ENCODE assay signal across 8 mouse cellular contexts in genomic region chr4:40970842-40971701, GRCm38 (mm10). TPM values are rescaled to one million over a fixed set of nuclear protein-coding genes. Genes with fewer than 3 reads are reported as not detected.
A peak's percentile ranks its signal among the peaks of the same experiment; 100 is the strongest.
DNase-seq lines count a peak whose midpoint lies in the region; ATAC-seq lines count a peak whose summit lies in the region.

Gene Nfx1 (plus strand): TSS chr4:40970906.

- peak; percentile 92 for DNase-seq in CD8-positive naive resting alpha-beta T cell, adult 2 months (ENCODE audit: low read depth in 2 of 2, low spot score in 2 of 2)
- DNase-seq in c-Kit-positive CD71-negative TER-119-negative erythroid progenitor cells, embryonic 14.5 days (ENCODE audit: low read depth): peak; percentile 97
- DNase-seq in forebrain, embryonic 11.5 days (ENCODE audit: low spot score): peak; percentile 97
- DNase-seq in kidney, postnatal 36 days: peak; percentile 98 to 99
- peak; percentile 97 for DNase-seq in telencephalon, adult 2 months (ENCODE audit: low read depth, low spot score)

- H3K4me3 ChIP-seq in forebrain, embryonic 11.5 days (ENCODE audit: low read depth, low read length): peak within 1 kb of the TSS; percentile 60
- peak within 1 kb of the TSS; percentile 93 for H3K4me3 ChIP-seq in heart, embryonic 16.5 days (ENCODE audit: low read length)
- peak within 1 kb of the TSS; percentile 89 for H3K4me3 ChIP-seq in liver, embryonic 15.5 days (replicated peaks)
- H3K4me3 ChIP-seq in neural tube, embryonic 12.5 days: peak within 1 kb of the TSS; percentile 92

- no peaks in the 10 kb centered on the region for H3K36me3 ChIP-seq in forebrain, embryonic 11.5 days (ENCODE audit: control insufficient read depth, insufficient read depth, low read length)
- peaks cover 9% of the 10 kb centered on the region for H3K36me3 ChIP-seq in heart, embryonic 16.5 days (ENCODE audit: control insufficient read depth, insufficient read depth)
- H3K36me3 ChIP-seq in liver, embryonic 15.5 days (replicated peaks): peaks cover 30% of the 10 kb centered on the region
- H3K36me3 ChIP-seq in neural tube, embryonic 12.5 days: peaks cover 12% of the 10 kb centered on the region

- no peaks in the 10 kb centered on the region for H3K9me3 ChIP-seq in forebrain, embryonic 11.5 days (ENCODE audit: control insufficient read depth, low read length)
- H3K9me3 ChIP-seq in heart, embryonic 16.5 days (replicated peaks; ENCODE audit: control insufficient read depth, low read length): no peaks in the 10 kb centered on the region
- no peaks in the 10 kb centered on the region for H3K9me3 ChIP-seq in liver, embryonic 15.5 days (replicated peaks)
- no peaks in the 10 kb centered on the region for H3K9me3 ChIP-seq in neural tube, embryonic 12.5 days

- no peaks in the 10 kb centered on the region for H3K27me3 ChIP-seq in forebrain, embryonic 11.5 days (ENCODE audit: control insufficient read depth, insufficient read depth, low read length)
- no peaks in the 10 kb centered on the region for H3K27me3 ChIP-seq in heart, embryonic 16.5 days (ENCODE audit: control insufficient read depth, insufficient read depth, low read length)
- H3K27me3 ChIP-seq in liver, embryonic 15.5 days: no peaks in the 10 kb centered on the region
- H3K27me3 ChIP-seq in neural tube, embryonic 12.5 days (replicated peaks): no peaks in the 10 kb centered on the region

- H3K4me2 ChIP-seq in forebrain, embryonic 11.5 days (ENCODE audit: low read depth, low read length, severe bottlenecking): peak within 1 kb of the TSS; percentile 74
- peak within 1 kb of the TSS; percentile 75 for H3K4me2 ChIP-seq in heart, embryonic 16.5 days (ENCODE audit: low read depth, low read length)
- H3K4me2 ChIP-seq in liver, embryonic 15.5 days: peak within 1 kb of the TSS; percentile 91
- peak within 1 kb of the TSS; percentile 69 for H3K4me2 ChIP-seq in neural tube, embryonic 12.5 days (replicated peaks)

- peak within 1 kb of the TSS; percentile 62 for H3K9ac ChIP-seq in forebrain, embryonic 11.5 days (ENCODE audit: low read length)
- peak within 1 kb of the TSS; percentile 93 for H3K9ac ChIP-seq in heart, embryonic 16.5 days (ENCODE audit: low read length)
- H3K9ac ChIP-seq in liver, embryonic 15.5 days: peak within 1 kb of the TSS; percentile 82
- peak within 1 kb of the TSS; percentile 84 for H3K9ac ChIP-seq in neural tube, embryonic 12.5 days

- H3K27ac ChIP-seq in forebrain, embryonic 11.5 days (ENCODE audit: low read depth, low read length): peak within 1 kb of the TSS; percentile 76
- H3K27ac ChIP-seq in heart, embryonic 16.5 days (ENCODE audit: low read length): peak within 1 kb of the TSS; percentile 95
- peak within 1 kb of the TSS; percentile 93 for H3K27ac ChIP-seq in liver, embryonic 15.5 days (replicated peaks)
- peak within 1 kb of the TSS; percentile 80 for H3K27ac ChIP-seq in neural tube, embryonic 12.5 days

- ATAC-seq in forebrain, embryonic 11.5 days (replicated peaks; ENCODE audit: low FRiP score): peak; percentile 95
- peak; percentile 96 for ATAC-seq in heart, embryonic 16.5 days (replicated peaks; ENCODE audit: extremely low read depth, insufficient read depth, low FRiP score)
- peak; percentile 94 for ATAC-seq in liver, embryonic 15.5 days (ENCODE audit: insufficient read depth)
- ATAC-seq in neural tube, embryonic 12.5 days (ENCODE audit: low FRiP score, low read depth): peak; percentile 97

- 0 out of 2 replicates have a peak, but pooled peaks cover 2% of the 10 kb centered on the region for H3K4me1 ChIP-seq in forebrain, embryonic 11.5 days (replicated peaks; ENCODE audit: control insufficient read depth, insufficient read depth, low read length)
- H3K4me1 ChIP-seq in heart, embryonic 16.5 days (ENCODE audit: control insufficient read depth, insufficient read depth, low read length): peaks cover 20% of the 10 kb centered on the region
- H3K4me1 ChIP-seq in liver, embryonic 15.5 days (replicated peaks): peaks cover 45% of the 10 kb centered on the region
- H3K4me1 ChIP-seq in neural tube, embryonic 12.5 days: peaks cover 5% of the 10 kb centered on the region

- WGBS in forebrain, embryonic 11.5 days: under 1% methylated on average over 84 of the region's 85 CpGs
- WGBS in heart, embryonic 16.5 days: under 1% methylated on average over 85 of the region's 85 CpGs
- whole genome bisulfite sequencing in liver, embryonic 15.5 days (ENCODE audit: insufficient replicate concordance): under 1% methylated on average over 85 of the region's 85 CpGs
- WGBS in neural tube, embryonic 12.5 days: under 1% methylated on average over 84 of the region's 85 CpGs

RNA-seq across cellular contexts. Expression of gene Nfx1, which starts in this region (rescaled TPM):
- polyA plus RNA-seq in forebrain, embryonic 11.5 days (2014; fragmentation: Nextera tagmentation; extraction: Ambion mirVana): 108 and 115 TPM in 2 replicates
- 55.6 and 57.6 TPM in 2 replicates for polyA plus RNA-seq in heart, embryonic 16.5 days (2015; fragmentation: Nextera tagmentation; extraction: Ambion mirVana)
- 27.9 and 28.0 TPM in 2 replicates for polyA plus RNA-seq in liver, embryonic 15.5 days (2015; fragmentation: Nextera tagmentation; extraction: Ambion mirVana)
- 96.8 and 96.9 TPM in 2 replicates for polyA plus RNA-seq in neural tube, embryonic 12.5 days (2016; fragmentation: Nextera tagmentation; extraction: Ambion mirVana)

Comparison
In these comparisons a context has a peak if more than half of its experiments do, and no peak if none do; other contexts are left out.
1. Peak in every context shown above with its lines: DNase-seq, ATAC-seq, H3K4me3 ChIP-seq and H3K27ac ChIP-seq.